Mouse (Mus musculus) kidney, adult 8-10 months (tissue): ENCODE measurements around the gene Tollip.

ENCODE experiments used
- DNase-seq, 2 experiments: peaks; one replicate each; pipeline ENCODE4 v3.0.0; 2022

The Tollip gene

DNA sequence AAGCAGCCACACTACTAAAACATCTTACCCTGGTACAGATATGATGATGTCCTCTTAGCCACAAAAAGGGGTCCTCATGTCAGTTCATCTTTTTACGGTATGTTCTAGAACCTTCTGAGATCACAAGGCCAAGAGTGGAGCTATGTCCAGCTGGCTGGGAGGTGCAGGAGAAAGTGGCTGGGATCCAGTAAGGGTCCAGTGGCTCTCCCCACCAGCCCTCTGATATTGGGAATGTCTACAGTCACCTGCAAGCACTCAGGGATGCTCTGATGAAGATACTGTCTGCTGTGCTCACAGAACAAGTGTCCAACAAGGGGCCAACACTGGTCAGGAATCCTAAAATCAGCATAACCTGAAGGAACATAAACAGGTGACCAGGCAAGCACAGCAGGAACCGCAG lies at the start of gene Tollip:
Tollip (minus strand) TSS at position 101 of the 400 bp plus-strand sequence.
- DNase-seq = no peak

GRCm38 (mm10) chr7:141966281-141966680 lies 48.0 kb upstream of the Tollip start:
- no peak for DNase-seq

DNA sequence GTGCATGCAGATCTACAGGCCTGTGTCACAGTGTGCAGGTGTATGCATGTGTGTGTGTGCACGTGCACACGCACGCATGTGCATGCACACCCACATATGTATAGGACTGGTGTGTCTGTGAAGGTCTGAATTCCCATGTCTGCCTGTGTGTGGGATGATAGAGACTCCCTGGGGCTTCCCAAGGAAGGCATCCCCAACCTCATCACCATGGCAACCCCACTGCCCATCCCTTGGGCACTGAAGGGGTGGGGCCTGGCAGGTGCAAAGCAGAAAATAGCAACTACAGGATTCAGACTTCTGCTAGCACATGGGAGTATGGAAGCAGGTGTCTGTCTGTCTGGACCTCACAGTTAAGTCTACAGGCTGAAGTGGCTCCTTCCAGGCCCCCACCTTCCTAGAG lies 44.2 kb upstream of the Tollip start:
- DNase-seq = no peak

GRCm38 (mm10) chr7:141961491-141961890 lies 43.2 kb upstream of the Tollip start:
- no peak for DNase-seq

DNA sequence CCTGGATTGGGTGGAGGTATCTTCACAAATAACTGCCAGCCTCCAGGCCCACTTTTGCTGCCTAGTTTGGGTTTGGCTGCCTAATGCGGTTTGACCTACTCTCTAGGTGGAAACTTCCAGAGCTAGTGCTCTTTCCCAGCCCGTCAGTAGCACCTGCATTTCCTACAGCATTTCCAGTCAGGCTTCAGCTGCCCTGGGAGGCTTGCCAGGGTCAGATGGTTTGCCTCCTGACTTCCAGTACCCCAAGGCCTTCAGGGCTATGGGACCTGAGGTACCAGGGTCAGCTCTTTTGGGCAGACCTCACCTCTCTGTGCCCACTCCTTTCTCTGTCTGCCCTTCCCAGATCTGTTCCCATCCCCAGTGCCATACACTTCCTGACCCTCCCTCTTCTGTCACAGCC lies 42.6 kb upstream of the Tollip start:
- DNase-seq = no peak

DNA sequence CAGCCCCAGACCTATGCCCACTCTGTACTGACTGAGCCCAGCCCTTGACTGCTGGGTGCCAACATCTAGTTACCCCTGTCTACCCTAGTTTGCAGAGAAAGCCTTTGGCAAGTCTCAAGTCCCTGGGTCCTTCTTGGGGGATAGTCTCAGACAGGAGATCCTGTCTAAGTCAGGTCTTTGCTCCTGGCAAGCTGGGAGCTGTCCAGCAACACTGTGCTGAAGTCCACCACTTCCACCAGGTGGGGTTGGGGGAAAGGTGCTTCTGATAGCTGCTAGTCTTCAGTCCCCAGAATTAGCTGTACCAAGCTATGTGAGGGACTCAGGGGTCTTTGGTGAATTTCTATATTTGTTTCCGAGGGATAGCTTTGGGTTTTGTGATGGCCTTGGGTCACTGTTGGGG lies 40.8 kb upstream of the Tollip start:
- no peak for DNase-seq

- no peak for DNase-seq
These were observed 39.9 kb upstream of the Tollip start for GRCm38 (mm10) chr7:141958211-141958610.

- no peak for DNase-seq
These were observed 39.3 kb upstream of the Tollip start for GRCm38 (mm10) chr7:141957524-141958051.

GRCm38 (mm10) chr7:141956174-141956566 lies 37.9 kb upstream of the Tollip start:
- no peak for DNase-seq

- DNase-seq = no peak
These were observed 37.4 kb upstream of the Tollip start for GRCm38 (mm10) chr7:141955565-141956173.

GRCm38 (mm10) chr7:141953616-141954015 lies 35.3 kb upstream of the Tollip start:
- no peak for DNase-seq

DNA sequence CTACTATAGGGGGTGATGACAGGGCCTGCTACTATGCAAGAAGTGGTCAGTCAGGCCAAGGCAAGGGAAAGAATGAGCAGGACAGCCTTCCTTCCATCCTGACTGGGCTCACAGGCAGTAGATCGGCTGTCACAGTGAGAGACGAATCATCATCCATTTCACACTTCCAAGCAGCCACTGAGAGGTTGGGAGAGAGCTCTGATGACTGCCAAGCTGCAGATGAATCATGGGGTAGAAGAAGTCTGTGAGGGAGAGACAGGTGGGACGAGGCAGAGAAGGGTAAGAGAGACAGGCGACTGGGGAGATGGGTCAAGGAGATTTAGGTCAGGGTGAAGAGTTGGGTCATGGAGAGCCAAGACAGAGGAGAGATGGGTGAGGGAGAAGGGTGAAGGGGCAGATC lies 34.6 kb upstream of the Tollip start:
- no peak for DNase-seq

GRCm38 (mm10) chr7:141951821-141952220 lies 33.5 kb upstream of the Tollip start:
- no peak for DNase-seq

DNA sequence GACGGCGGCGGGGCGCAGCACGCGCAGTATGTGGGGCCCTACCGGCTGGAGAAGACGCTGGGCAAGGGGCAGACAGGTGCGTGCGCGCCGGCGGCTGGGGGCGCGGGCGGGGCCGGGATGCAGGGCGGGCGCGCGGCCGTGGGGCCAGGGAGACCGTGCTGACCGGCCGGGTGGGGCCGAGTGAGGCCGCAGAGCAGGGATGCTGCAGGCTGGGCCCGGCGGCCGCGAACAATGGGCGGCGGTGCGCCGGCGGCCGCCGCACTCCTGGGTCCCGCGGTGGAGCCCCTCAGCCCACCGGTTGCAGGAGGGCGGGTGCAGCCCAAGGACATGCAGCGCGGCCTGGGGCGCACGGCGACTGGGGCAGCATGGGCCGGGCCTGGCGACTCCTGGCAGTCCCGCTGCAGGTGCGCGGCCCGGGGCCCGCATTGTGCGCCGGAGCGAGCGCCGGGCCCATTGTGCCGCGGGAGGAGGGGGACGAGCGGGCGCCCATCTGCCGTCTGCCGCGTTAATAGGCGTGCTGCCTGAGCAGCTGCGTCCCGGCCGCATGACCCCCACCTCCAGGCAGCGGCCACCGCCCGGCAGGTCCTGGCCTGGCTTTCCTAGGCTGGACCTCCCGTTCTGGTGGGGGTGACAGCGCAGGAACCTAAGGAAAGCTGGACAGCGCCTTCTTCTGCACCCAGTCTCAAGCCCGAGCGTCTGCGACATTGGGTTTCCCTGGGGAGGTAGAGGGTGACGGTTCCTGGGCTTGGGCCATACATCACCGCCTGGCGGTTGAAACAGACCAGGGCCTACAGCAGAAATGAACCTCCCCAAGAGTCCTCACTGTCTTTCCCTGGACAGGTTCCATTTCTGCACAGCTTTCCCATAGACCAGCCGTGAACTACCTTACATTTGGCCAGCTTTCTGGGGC lies 32.1 kb upstream of the Tollip start:
- DNase-seq = no peak

DNA sequence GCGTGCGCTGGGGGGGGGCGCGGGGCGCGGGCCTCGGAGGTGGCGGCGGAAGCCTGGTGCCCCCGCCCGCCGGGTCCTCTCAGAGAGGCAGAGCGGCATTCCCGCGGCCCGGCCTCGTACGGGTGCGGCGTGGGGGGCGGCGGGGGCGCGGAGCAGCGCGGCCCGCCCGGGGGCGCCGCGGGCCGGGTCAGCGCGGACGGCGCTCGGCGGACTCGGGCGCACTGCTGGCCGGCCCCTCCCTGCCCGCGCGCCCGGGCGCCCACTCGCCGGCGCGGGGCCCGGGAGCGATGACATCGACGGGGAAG lies 31.4 kb upstream of the Tollip start:
- DNase-seq = no peak

DNA sequence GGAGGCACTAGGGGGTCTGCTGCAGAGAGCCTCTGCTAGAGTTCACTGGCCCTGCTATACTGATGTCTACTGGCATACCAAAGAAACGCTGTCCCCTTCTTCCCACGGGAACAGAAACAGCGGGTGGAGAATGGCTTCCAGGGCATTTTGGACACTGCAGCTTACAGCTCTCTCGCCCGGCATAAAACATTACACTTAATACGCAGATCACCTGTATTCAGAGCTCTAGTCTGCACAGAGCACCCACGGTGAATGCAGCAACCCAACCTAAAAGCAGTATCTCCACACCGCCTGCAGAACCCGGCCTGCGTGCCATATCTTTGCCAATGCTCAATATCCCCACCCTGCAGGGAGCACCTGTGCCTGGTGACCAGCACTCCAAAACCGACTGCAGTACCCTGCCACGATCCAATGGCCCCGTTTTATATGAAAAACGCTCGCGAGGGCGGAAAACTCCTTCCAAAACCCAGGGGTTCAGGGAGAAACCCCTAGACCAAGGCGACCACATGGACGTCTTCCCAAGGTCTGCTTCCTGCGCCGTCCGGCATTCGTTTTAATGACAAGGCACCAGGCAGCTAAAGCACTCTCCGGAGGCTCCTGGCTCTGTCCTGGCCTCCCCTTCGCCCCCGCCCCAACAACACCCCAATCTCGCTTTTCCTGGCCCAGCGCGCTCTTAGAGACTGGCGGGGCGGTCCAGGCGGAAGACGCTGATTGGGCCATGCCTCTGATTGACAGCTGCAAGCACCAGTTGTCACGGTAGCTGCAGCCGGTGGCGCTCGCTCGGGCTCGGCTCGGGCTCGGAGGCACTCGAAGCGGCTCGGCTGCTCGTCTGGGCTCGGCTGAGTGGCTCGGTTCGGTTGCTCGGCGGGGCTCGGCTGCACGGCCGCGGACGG lies 30.8 kb upstream of the Tollip start, which contains the start of gene Brsk2:
Brsk2 (plus strand) TSS at position 846 of the 893 bp plus-strand sequence.
- peak; percentile 94 to 95 for DNase-seq

DNA sequence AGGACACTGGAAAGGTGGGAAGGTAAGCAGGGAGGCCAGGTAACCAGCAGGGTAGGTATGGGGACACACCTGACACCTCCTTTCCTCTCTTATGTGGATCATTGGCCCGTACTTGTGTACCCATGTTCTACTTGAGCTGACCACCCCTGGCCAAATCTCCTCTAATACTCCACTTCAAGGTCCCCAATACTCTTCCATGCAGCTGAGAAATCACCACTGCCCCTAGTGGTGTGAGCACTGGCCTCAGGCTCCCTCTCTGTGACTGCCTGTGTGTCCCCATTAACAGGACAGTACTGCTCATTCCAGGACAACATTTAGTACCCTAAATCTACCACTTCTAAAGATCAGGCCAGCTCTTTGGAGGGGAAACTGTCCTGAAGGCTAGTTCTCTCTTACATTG lies 29.7 kb upstream of the Tollip start:
- DNase-seq = no peak

- DNase-seq = no peak
These were observed 29.2 kb upstream of the Tollip start for GRCm38 (mm10) chr7:141947512-141947911.

- DNase-seq = no peak
These were observed 27.6 kb upstream of the Tollip start for GRCm38 (mm10) chr7:141945927-141946326.

DNA sequence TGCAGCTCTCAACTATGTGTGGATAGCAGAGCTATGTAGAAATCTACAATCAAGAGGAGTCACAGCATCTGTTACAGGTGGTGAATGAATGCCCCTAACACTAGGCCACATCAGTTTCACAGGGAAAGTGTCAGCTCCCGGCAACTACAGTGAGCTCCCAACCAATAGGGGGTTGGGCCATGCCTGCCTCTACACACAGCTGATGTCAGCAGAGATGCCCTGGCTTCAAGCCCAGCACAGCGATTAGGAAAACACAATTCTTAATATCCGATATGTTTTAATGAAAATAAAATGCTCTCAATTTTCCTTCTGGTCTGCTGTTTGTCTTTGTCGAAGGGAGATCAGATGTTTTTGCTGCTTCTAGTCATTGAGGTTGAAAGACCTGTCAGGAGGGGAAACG lies 25.1 kb upstream of the Tollip start:
- DNase-seq = no peak

DNA sequence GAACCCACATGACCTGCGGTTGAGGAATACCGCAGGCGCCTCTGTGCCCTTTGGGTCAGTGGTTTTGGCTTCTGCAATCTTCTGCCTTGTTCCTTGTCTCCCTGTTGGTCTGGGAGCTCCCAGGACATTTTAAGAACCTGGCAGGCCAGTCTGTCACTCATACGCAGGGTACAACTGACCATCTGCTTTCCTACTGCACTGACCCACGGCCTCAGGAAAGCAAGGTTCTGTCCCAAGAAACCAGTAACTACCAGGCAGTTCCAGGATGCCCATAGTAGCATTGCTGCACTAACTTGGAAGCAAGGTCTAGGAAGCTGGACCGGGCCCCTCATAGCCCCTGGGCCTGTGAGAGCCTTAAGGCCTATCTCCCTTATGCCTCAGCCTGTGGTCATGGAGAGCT lies 16.6 kb upstream of the Tollip start:
- DNase-seq = no peak

DNA sequence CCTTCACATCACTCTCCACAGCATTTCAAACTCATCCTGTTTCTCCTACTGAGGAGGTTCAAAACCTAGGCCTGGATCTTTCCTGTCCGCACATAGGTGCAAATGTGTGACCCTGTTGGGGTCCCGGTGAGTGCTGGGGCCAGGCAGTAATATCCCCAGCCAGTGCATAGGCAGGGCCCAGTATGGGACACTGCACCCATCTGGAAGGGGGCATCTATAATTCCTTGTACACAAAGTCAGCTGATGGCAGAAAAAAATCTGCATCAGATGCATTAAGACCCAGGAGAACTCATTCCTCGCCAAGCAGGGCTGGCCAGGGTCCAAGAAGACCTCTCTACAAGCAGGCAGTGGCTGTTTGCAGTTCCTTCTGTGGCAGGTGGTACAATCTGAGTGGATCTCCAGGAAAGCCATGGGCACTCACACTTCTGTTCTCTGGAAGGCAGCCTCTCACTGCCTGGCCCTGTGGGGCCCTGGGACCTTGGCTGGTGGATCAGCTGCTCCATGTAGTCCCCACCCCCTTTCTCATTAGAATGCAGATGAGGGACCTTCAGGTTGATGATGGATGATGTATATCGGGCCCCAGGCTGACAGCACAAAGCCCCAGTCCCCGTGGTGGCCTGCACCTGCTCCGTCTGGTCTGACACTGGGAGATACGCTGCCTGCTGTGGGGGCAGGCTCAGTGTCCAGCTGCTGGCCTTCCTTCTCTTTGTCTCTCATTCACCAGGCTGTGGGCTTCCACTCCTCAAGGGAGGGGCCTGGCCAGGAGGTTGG lies 16.0 kb upstream of the Tollip start:
- DNase-seq = no peak
